Mouse (Mus musculus) CH12.LX (cell line): ENCODE measurements around the gene Mtap. TPM values are rescaled to one million over a fixed set of nuclear protein-coding genes. Genes with fewer than 3 reads are reported as not detected.

ENCODE experiments used
- DNase-seq: peaks from one replicate; pipeline ENCODE4 v3.0.0-alpha.2; 2013; ENCODE audit errors: extremely low read depth
- H3K27ac ChIP-seq: 2 replicates; pipeline ENCODE4 v1.5.1; 2012; ENCODE audit warnings: low read depth, mild to moderate bottlenecking, control low read depth, moderate library complexity; ENCODE audit not compliant: insufficient read depth
- H3K27me3 ChIP-seq: replicated peaks from 2 replicates; pipeline ENCODE3; 2012; ENCODE audit warnings: inconsistent platforms
- H3K36me3 ChIP-seq, 2 experiments: replicated peaks in 1 of 2; 2 replicates each; pipeline versions ENCODE3 to v1.6.1; 2012; ENCODE audit warnings: inconsistent platforms in 1 of 2, low read length in 1 of 2, mild to moderate bottlenecking in 1 of 2, mixed read lengths in 1 of 2, moderate library complexity in 1 of 2; ENCODE audit not compliant: control insufficient read depth in 1 of 2, insufficient read depth in 1 of 2
- H3K4me1 ChIP-seq, 2 experiments: 2 replicates each; pipeline ENCODE4 v1.6.1; 2012; ENCODE audit warnings: inconsistent platforms in 1 of 2, moderate library complexity in 1 of 2; ENCODE audit not compliant: insufficient read depth in 2 of 2, control insufficient read depth in 1 of 2
- H3K4me2 ChIP-seq: 2 replicates; pipeline ENCODE4 v1.6.1; 2012; ENCODE audit warnings: low read depth, mild to moderate bottlenecking, control low read depth; ENCODE audit not compliant: poor library complexity, insufficient read depth, severe bottlenecking
- H3K4me3 ChIP-seq, 3 experiments: fragments of 150-350 bp in 1 of 3; sonication (generic) in 1 of 3; replicated peaks in 1 of 3; 2 replicates each; pipeline versions ENCODE3 to v1.5.1; 2011 to 2012; ENCODE audit warnings: low read depth in 2 of 3, low read length in 2 of 3, mild to moderate bottlenecking in 2 of 3, moderate library complexity in 2 of 3, control low read depth in 1 of 3, improper control_type of control experiment in 1 of 3, inconsistent platforms in 1 of 3, mixed read lengths in 1 of 3; ENCODE audit not compliant: poor library complexity in 1 of 3
- H3K79me2 ChIP-seq: replicated peaks from 2 replicates; pipeline ENCODE4 v1.6.1; 2012; ENCODE audit warnings: mild to moderate bottlenecking, moderate library complexity; ENCODE audit not compliant: control insufficient read depth, poor library complexity, insufficient read depth, severe bottlenecking; ENCODE audit errors: extremely low read depth
- H3K9ac ChIP-seq: 2 replicates; pipeline ENCODE4 v1.6.1; 2012; ENCODE audit warnings: low read depth, mild to moderate bottlenecking, control low read depth, moderate library complexity; ENCODE audit not compliant: insufficient read depth
- H3K9me3 ChIP-seq: replicated peaks from 2 replicates; pipeline ENCODE3; 2012; ENCODE audit warnings: low read length, inconsistent platforms, mixed read lengths
- BHLHE40 ChIP-seq: IDR thresholded peaks from 2 replicates; pipeline ENCODE4 v1.6.1; 2011; ENCODE audit warnings: mild to moderate bottlenecking, low read depth, low read length, improper control_type of control experiment
- CTCF ChIP-seq, 2 experiments: IDR thresholded peaks in 1 of 2; conservative IDR thresholded peaks in 1 of 2; 2 replicates each; pipeline ENCODE4 v1.5.1; 2011 to 2012; ENCODE audit warnings: low read depth in 2 of 2, low read length in 2 of 2, improper control_type of control experiment in 1 of 2, inconsistent platforms in 1 of 2, mild to moderate bottlenecking in 1 of 2, moderate library complexity in 1 of 2
- E2F4 ChIP-seq: IDR thresholded peaks from 2 replicates; pipeline ENCODE4 v1.6.1; 2011; ENCODE audit warnings: low read depth, low read length, improper control_type of control experiment; ENCODE audit not compliant: insufficient replicate concordance
- ELF1 ChIP-seq: IDR thresholded peaks from 2 replicates; pipeline ENCODE4 v1.6.1; 2014; ENCODE audit warnings: low read depth, mild to moderate bottlenecking, inconsistent platforms, low read length, improper control_type of control experiment
- EP300 ChIP-seq: IDR thresholded peaks from 2 replicates; pipeline ENCODE4 v1.6.1; 2011; ENCODE audit warnings: low read length, improper control_type of control experiment
- ETS1 ChIP-seq: conservative IDR thresholded peaks from 2 replicates; pipeline ENCODE4 v1.6.1; 2012; ENCODE audit warnings: low read depth, mild to moderate bottlenecking, inconsistent platforms, low read length, improper control_type of control experiment, moderate library complexity
- GABPA ChIP-seq: IDR thresholded peaks from 2 replicates; pipeline ENCODE4 v1.6.1; 2012; ENCODE audit warnings: low read depth, low read length, improper control_type of control experiment, inconsistent platforms; ENCODE audit not compliant: insufficient replicate concordance
- HCFC1 ChIP-seq: IDR thresholded peaks from 2 replicates; pipeline ENCODE4 v1.6.1; 2012; ENCODE audit warnings: low read depth, mild to moderate bottlenecking, inconsistent platforms, low read length, improper control_type of control experiment
- JUN ChIP-seq: IDR thresholded peaks from 2 replicates; pipeline ENCODE4 v1.6.1; 2011; ENCODE audit warnings: low read depth, mild to moderate bottlenecking, low read length, improper control_type of control experiment, moderate library complexity; ENCODE audit not compliant: insufficient read depth
- JUND ChIP-seq: conservative IDR thresholded peaks from 2 replicates; pipeline ENCODE4 v1.6.1; 2011; ENCODE audit warnings: low read depth, low read length, improper control_type of control experiment
- KAT2A ChIP-seq: IDR thresholded peaks from 2 replicates; pipeline ENCODE4 v1.6.1; 2012; ENCODE audit warnings: low read length, improper control_type of control experiment, inconsistent platforms; ENCODE audit not compliant: insufficient replicate concordance
- MAX ChIP-seq: IDR thresholded peaks from 2 replicates; pipeline ENCODE4 v1.6.1; 2011; ENCODE audit warnings: low read length, improper control_type of control experiment
- MAZ ChIP-seq: IDR thresholded peaks from 2 replicates; pipeline ENCODE4 v1.6.1; 2012; ENCODE audit warnings: low read depth, mild to moderate bottlenecking, inconsistent platforms, low read length, improper control_type of control experiment, moderate library complexity
- MEF2A ChIP-seq: IDR thresholded peaks from 2 replicates; pipeline ENCODE4 v1.6.1; 2014; ENCODE audit warnings: low read depth, mild to moderate bottlenecking, inconsistent platforms, low read length, improper control_type of control experiment, borderline replicate concordance
- POLR2A ChIP-seq: IDR thresholded peaks from 2 replicates; pipeline ENCODE4 v1.6.1; 2011; ENCODE audit warnings: low read depth, mild to moderate bottlenecking, improper control_type of control experiment, low read length
- POLR2AphosphoS2 ChIP-seq: IDR thresholded peaks from 2 replicates; pipeline ENCODE4 v1.6.1; 2011; ENCODE audit warnings: low read depth, low read length, improper control_type of control experiment
- TBP ChIP-seq: conservative IDR thresholded peaks from 2 replicates; pipeline ENCODE4 v1.6.1; 2011; ENCODE audit warnings: low read depth, low read length, improper control_type of control experiment
- UBTF ChIP-seq: IDR thresholded peaks from 2 replicates; pipeline ENCODE4 v1.6.1; 2012; ENCODE audit warnings: low read depth, mild to moderate bottlenecking, inconsistent platforms, low read length, improper control_type of control experiment, moderate library complexity
- USF1 ChIP-seq: IDR thresholded peaks from 2 replicates; pipeline ENCODE4 v1.6.1; 2014; ENCODE audit warnings: low read depth, mild to moderate bottlenecking, inconsistent platforms, low read length, improper control_type of control experiment
- USF2 ChIP-seq: conservative IDR thresholded peaks from 2 replicates; pipeline ENCODE4 v1.6.1; 2011; ENCODE audit warnings: low read depth, low read length, improper control_type of control experiment
- dilution Hi-C: fragments of 300-500 bp; cut with MboI; formaldehyde crosslinking; loops from 2 replicates; pipeline ENCODE4 v1.14.3; 2020; ENCODE audit warnings: low sequenced_read_pairs; ENCODE audit not compliant: extremely low pct_unique_long_range_greater_than_20kb, extremely low pct_ligation_motif_present
- in situ Hi-C: fragments of 300-500 bp; cut with MboI; formaldehyde crosslinking; loops from 3 replicates; pipeline ENCODE4 v1.14.3; 2019; ENCODE audit warnings: low sequenced_read_pairs, low pct_ligation_motif_present, low pct_unique_long_range_greater_than_20kb, mixed read lengths
- polyA plus RNA-seq: library from polyadenylated mRNA; unstranded; fragments of >175 nt; gene quantifications from 2 replicates; pipeline ENCODE4 v1.2.1, GENCODE M21; 2012; ENCODE audit warnings: low read depth; ENCODE audit not compliant: insufficient read length
- total RNA-seq, 2 experiments: library from RNA; depleted of rRNA; stranded (reverse); fragments of 300-350 nt in 1 of 2; fragments of >200 nt in 1 of 2; gene quantifications; 2 replicates each; pipeline ENCODE4 v1.2.3; 2012 to 2014

Mtap gene
- total and polyA plus RNA-seq, 3 experiments: not detected

DNA sequence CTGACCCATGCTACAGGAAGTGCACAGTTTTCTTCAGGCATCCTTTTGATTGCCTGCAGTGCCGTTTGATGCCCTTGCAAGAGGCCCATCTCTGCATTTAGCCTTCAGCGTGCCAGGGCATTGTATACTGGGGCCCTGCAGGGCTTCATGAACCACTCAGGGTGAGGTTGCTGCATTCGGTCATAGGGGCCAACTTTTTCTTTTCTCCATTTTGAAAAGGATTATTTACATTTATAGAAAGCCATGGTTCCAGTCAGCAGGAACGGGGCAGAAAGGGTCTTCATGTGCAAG is 1.4 kb downstream of the Mtap start:
- H3K4me1 ChIP-seq: no peaks in the 10 kb centered on the region
- no peaks in the 10 kb centered on the region for H3K36me3 ChIP-seq

DNA sequence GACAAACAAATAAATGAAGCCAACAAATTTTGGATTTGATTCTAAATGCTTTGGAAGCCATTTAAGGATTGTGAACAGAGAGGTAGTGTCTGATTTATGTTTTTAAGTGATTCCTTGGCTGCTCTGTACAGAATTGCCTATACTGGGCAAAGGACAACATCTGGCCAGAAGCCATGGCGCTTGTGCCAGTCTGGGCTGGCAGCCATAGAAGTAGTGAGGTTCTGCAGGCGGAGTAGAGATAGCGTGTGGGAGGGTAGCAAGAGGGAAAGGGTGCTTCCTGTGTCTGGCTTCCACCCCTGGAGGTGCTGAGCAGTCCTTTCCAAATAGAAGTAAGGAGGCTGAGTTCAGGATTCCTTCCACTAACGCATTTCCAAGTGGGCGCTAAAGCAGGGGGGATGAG is 3.9 kb downstream of the Mtap start:
- Histone ChIP-seq H3K36me3 (no peaks in the 10 kb centered on the region), H3K4me3 (no peak overlapping the region), H3K4me1 (no peaks in the 10 kb centered on the region), H3K27me3 (no peaks in the 10 kb centered on the region), H3K9me3 (no peaks in the 10 kb centered on the region), H3K79me2 (no peaks in the 10 kb centered on the region), H3K27ac (no peak overlapping the region), H3K4me2 (no peak overlapping the region), H3K9ac (no peak overlapping the region)
- TF ChIP-seq ELF1: no peak
- TF ChIP-seq MAZ: no peak
- TF ChIP-seq JUND: no peak
- no peak for TF ChIP-seq USF1
- TF ChIP-seq EP300: no peak
- TF ChIP-seq MAX: no peak
- no peak for TF ChIP-seq POLR2A
- no peak for TF ChIP-seq HCFC1
- TF ChIP-seq JUN: no peak
- no peak for TF ChIP-seq E2F4
- DNase-seq: no peak
- dilution Hi-C loops: no loop called here
- in situ Hi-C loops: no loop called here

More for the DNA sequence above, 1.4 kb downstream of the Mtap start:
- H3K79me2 ChIP-seq: no peaks in the 10 kb centered on the region
- no peak overlapping the region for H3K4me3 ChIP-seq
- in situ Hi-C loops (no loop called here), dilution Hi-C loops (no loop called here)
- DNase-seq: no peak
- TF ChIP-seq CTCF (conservative IDR thresholded peaks at IDR 0.05 in 1 of 2, IDR thresholded peaks at IDR 0.05 in 1 of 2; ENCODE audit: low read depth in 2 of 2, low read length in 2 of 2) (no peak), USF2 (no peak), UBTF (no peak), POLR2AphosphoS2 (no peak), KAT2A (no peak), JUN (no peak), GABPA (no peak), ETS1 (no peak), TBP (no peak), MEF2A (no peak), BHLHE40 (no peak)
- no peaks in the 10 kb centered on the region for H3K27me3 ChIP-seq
- no peaks in the 10 kb centered on the region for H3K9me3 ChIP-seq
- no peak overlapping the region for H3K4me2 ChIP-seq
- H3K27ac ChIP-seq: no peak overlapping the region
- no peak overlapping the region for H3K9ac ChIP-seq
